ENCODE assay signal across 25 mouse cellular contexts in the genomic region with DNA sequence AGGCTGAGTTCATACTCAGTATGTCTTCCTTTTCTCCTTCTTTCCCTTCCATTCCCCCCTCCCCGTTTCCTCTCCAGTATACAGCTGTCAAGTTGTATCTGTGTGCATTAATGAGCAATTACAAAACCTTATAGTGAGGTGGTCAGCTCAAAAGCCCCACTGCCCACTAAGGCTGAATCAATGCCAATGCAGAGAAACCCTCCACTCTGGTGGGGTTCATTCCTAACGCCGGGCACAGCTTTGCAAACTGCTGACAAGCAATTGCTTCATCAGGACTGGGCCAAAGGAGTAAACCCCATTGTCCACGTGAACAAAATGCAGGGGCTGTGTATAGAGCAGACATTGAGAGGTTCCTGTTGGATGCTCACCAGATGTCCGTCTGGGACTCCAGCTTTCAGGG. TPM values are rescaled to one million over a fixed set of nuclear protein-coding genes. Genes with fewer than 3 reads are reported as not detected.
A peak's percentile ranks its signal among the peaks of the same experiment; 100 is the strongest.
DNase-seq lines count a peak whose midpoint lies in the region; ATAC-seq lines count a peak whose summit lies in the region.
"Had no signal": no experiment of that assay in that cellular context is flagged by ENCODE, and none has a peak within 500 bp of the region (broad histone marks: within the 10 kb centered on the region; RNA-seq: fewer than 3 reads in every experiment).

No protein-coding gene starts in this region.

- H3K27me3 ChIP-seq in limb, embryonic 10.5 days (ENCODE audit: low read depth, poor library complexity, severe bottlenecking), result no peaks in the 10 kb centered on the region
- no peaks in the 10 kb centered on the region for H3K27me3 ChIP-seq in forebrain, embryonic 13.5 days
- H3K27me3 ChIP-seq: embryonic facial prominence, embryonic 13.5 days; embryonic facial prominence, embryonic 15.5 days; forebrain, embryonic 12.5 days; forebrain, embryonic 15.5 days; Patski had no signal

- DNase-seq in Muller cell, postnatal 12 days (ENCODE audit: inconsistent ontology term), result peak; percentile 2
- no peak for DNase-seq in limb, embryonic 10.5 days (ENCODE audit: low spot score)
- DNase-seq in retina, embryonic 14.5 days (ENCODE audit: low spot score), result peak; percentile 16
- DNase-seq in left cerebral cortex, adult 9 months (ENCODE audit: low spot score in 2 of 2), result no peak
- DNase-seq in kidney, adult 8-10 months, result no peak
- DNase-seq: adrenal gland, adult 8-10 months; adrenal gland, postnatal 14 days; adrenal gland, postnatal 36 days; cerebellum, adult 11 months; cerebellum, adult 18-20 months; cerebellum, adult 8-10 months; cerebellum, adult 9-11 months; cerebellum, postnatal 14 days; cerebellum, postnatal 36 days; embryo, embryonic 11 days; forebrain, postnatal 0 days had no signal

- ATAC-seq in forebrain, embryonic 13.5 days, result no peak
- ATAC-seq: activated CD4-positive, CD25-positive, alpha-beta regulatory T cell, adult 4 months; forebrain, embryonic 15.5 days; forebrain, postnatal 0 days; Patski had no signal

- H3K4me2 ChIP-seq in forebrain, embryonic 13.5 days, result no peak overlapping the region
- H3K4me2 ChIP-seq: embryonic facial prominence, embryonic 13.5 days; embryonic facial prominence, embryonic 15.5 days; forebrain, embryonic 12.5 days; forebrain, embryonic 15.5 days had no signal

- H3K4me3 ChIP-seq in limb, embryonic 10.5 days, result no peak overlapping the region
- H3K4me3 ChIP-seq in forebrain, embryonic 13.5 days, result no peak overlapping the region
- H3K4me3 ChIP-seq: embryonic facial prominence, embryonic 13.5 days; embryonic facial prominence, embryonic 15.5 days; erythroblast, embryonic 14.5 days; forebrain, embryonic 10.5 days; forebrain, embryonic 12.5 days; forebrain, embryonic 15.5 days had no signal

- 91% methylated on average over 5 of the region's 5 CpGs for WGBS in limb, embryonic 10.5 days
- 66% methylated on average over 5 of the region's 5 CpGs for WGBS in forebrain, embryonic 13.5 days

- no peaks in the 10 kb centered on the region for H3K9me3 ChIP-seq in limb, embryonic 10.5 days (replicated peaks)
- no peaks in the 10 kb centered on the region for H3K9me3 ChIP-seq in forebrain, embryonic 13.5 days (replicated peaks)
- H3K9me3 ChIP-seq: embryonic facial prominence, embryonic 13.5 days; embryonic facial prominence, embryonic 15.5 days; forebrain, embryonic 10.5 days; forebrain, embryonic 12.5 days; forebrain, embryonic 15.5 days had no signal

- H3K4me1 ChIP-seq in limb, embryonic 10.5 days, result peaks cover 30% of the 10 kb centered on the region
- peaks cover 4% of the 10 kb centered on the region; the same call in 1 of the 2 replicates for H3K4me1 ChIP-seq in forebrain, embryonic 13.5 days
- H3K4me1 ChIP-seq: embryonic facial prominence, embryonic 15.5 days; forebrain, embryonic 12.5 days; forebrain, embryonic 15.5 days had no signal

- no peaks in the 10 kb centered on the region for H3K36me3 ChIP-seq in limb, embryonic 10.5 days
- H3K36me3 ChIP-seq in forebrain, embryonic 13.5 days (ENCODE audit: poor library complexity, severe bottlenecking), result no peaks in the 10 kb centered on the region
- H3K36me3 ChIP-seq: embryonic facial prominence, embryonic 13.5 days; embryonic facial prominence, embryonic 15.5 days; forebrain, embryonic 10.5 days; forebrain, embryonic 12.5 days; forebrain, embryonic 15.5 days had no signal

- H3K27ac ChIP-seq in limb, embryonic 10.5 days, result peak overlapping the region; percentile 44; the same call in 1 of the 2 replicates
- no peak overlapping the region for H3K27ac ChIP-seq in forebrain, embryonic 13.5 days
- H3K27ac ChIP-seq: embryonic facial prominence, embryonic 13.5 days; embryonic facial prominence, embryonic 15.5 days; forebrain, embryonic 10.5 days; forebrain, embryonic 12.5 days; forebrain, embryonic 15.5 days had no signal

- no peak overlapping the region for H3K9ac ChIP-seq in forebrain, embryonic 13.5 days
- H3K9ac ChIP-seq: embryonic facial prominence, embryonic 13.5 days; embryonic facial prominence, embryonic 15.5 days; forebrain, embryonic 12.5 days; forebrain, embryonic 15.5 days; forebrain, postnatal 0 days had no signal

RNA-seq across cellular contexts. Expression of a gene that starts 23.4 kb away (rescaled TPM):
- polyA plus RNA-seq in limb, embryonic 10.5 days (2016; fragmentation: Nextera tagmentation; extraction: Ambion mirVana), result 14.5 and 19.6 TPM in 2 replicates
- polyA plus RNA-seq in forebrain, embryonic 13.5 days (2015; fragmentation: Nextera tagmentation; extraction: Ambion mirVana), result 33.0 and 34.1 TPM in 2 replicates

Comparison
In these comparisons a context has a peak if more than half of its experiments do, and no peak if none do; other contexts are left out.
1. DNase-seq: peak in Muller cell, postnatal 12 days (single experiment) and retina, embryonic 14.5 days (single experiment); none in limb, embryonic 10.5 days (single experiment), left cerebral cortex, adult 9 months (0 of 2) and kidney, adult 8-10 months (0 of 2).